Mouse (Mus musculus) MEL (cell line): Measurements from ENCODE around the gene Olfr1058. TPM values are rescaled to one million over a fixed set of nuclear protein-coding genes. Genes with fewer than 3 reads are reported as not detected.

ENCODE experiments used
- DNase-seq: peaks from one replicate; pipeline ENCODE4 v3.0.0; 2011; ENCODE audit warnings: low read depth, low spot score
- H3K27ac ChIP-seq: 2 replicates; pipeline ENCODE4 v1.5.1; 2012; ENCODE audit warnings: low read depth, mild to moderate bottlenecking, control low read depth, low read length, moderate library complexity; ENCODE audit not compliant: control insufficient read depth
- H3K27me3 ChIP-seq, 2 experiments: fragments of 150-350 bp in 1 of 2; sonication (generic) in 1 of 2; 2 replicates each; pipeline ENCODE4 v1.6.1; 2012; ENCODE audit warnings: low read length in 2 of 2, mild to moderate bottlenecking in 2 of 2, improper control_type of control experiment in 1 of 2, moderate library complexity in 1 of 2; ENCODE audit not compliant: insufficient read depth in 2 of 2, control insufficient read depth in 1 of 2
- H3K36me3 ChIP-seq, 2 experiments: 2 replicates each; pipeline ENCODE4 v1.6.1; 2012 to 2014; ENCODE audit warnings: low read length in 2 of 2, improper control_type of control experiment in 1 of 2, inconsistent platforms in 1 of 2, mild to moderate bottlenecking in 1 of 2; ENCODE audit not compliant: insufficient read depth in 2 of 2, control insufficient read depth in 1 of 2
- H3K4me1 ChIP-seq, 2 experiments: fragments of 150-350 bp in 1 of 2; sonication (generic) in 1 of 2; 2 replicates each; pipeline ENCODE4 v1.6.1; 2012; ENCODE audit warnings: low read length in 2 of 2, improper control_type of control experiment in 1 of 2, mild to moderate bottlenecking in 1 of 2; ENCODE audit not compliant: insufficient read depth in 2 of 2, control insufficient read depth in 1 of 2
- H3K4me3 ChIP-seq, 2 experiments: fragments of 150-350 bp in 1 of 2; sonication (generic) in 1 of 2; 2 replicates each; pipeline ENCODE4 v1.5.1; 2012; ENCODE audit warnings: low read depth in 2 of 2, low read length in 2 of 2, mild to moderate bottlenecking in 2 of 2, moderate library complexity in 2 of 2, control low read depth in 1 of 2, improper control_type of control experiment in 1 of 2; ENCODE audit not compliant: control insufficient read depth in 1 of 2, insufficient read depth in 1 of 2
- H3K79me2 ChIP-seq: 2 replicates; pipeline ENCODE4 v1.6.1; 2012; ENCODE audit warnings: mild to moderate bottlenecking, low read length, moderate library complexity; ENCODE audit not compliant: control insufficient read depth, poor library complexity, insufficient read depth
- H3K9ac ChIP-seq: 2 replicates; pipeline ENCODE4 v1.6.1; 2012; ENCODE audit warnings: low read depth, mild to moderate bottlenecking, control low read depth, low read length, moderate library complexity; ENCODE audit not compliant: control insufficient read depth, poor library complexity, severe bottlenecking
- H3K9me3 ChIP-seq: fragments of 150-350 bp; sonication (generic); replicated peaks from 2 replicates; pipeline ENCODE4 v1.6.1; 2012; ENCODE audit warnings: mild to moderate bottlenecking, low read length, improper control_type of control experiment, moderate library complexity; ENCODE audit not compliant: insufficient read depth
- CHD1 ChIP-seq: IDR thresholded peaks from 2 replicates; pipeline ENCODE4 v1.6.1; 2012; ENCODE audit warnings: low read depth, mild to moderate bottlenecking, inconsistent platforms, low read length, improper control_type of control experiment
- CHD2 ChIP-seq: IDR thresholded peaks from 2 replicates; pipeline ENCODE4 v1.6.1; 2011; ENCODE audit warnings: low read length, improper control_type of control experiment
- EP300 ChIP-seq, 2 experiments: IDR thresholded peaks; 2 replicates each; pipeline ENCODE4 v1.6.1; 2011; ENCODE audit warnings: improper control_type of control experiment in 2 of 2, low read length in 2 of 2, low read depth in 1 of 2, mild to moderate bottlenecking in 1 of 2
- ETS1 ChIP-seq: IDR thresholded peaks from 2 replicates; pipeline ENCODE4 v1.6.1; 2012; ENCODE audit warnings: low read depth, mild to moderate bottlenecking, inconsistent platforms, low read length, improper control_type of control experiment, moderate library complexity
- JUND ChIP-seq: IDR thresholded peaks from 2 replicates; pipeline ENCODE4 v1.6.1; 2011; ENCODE audit warnings: low read depth, mild to moderate bottlenecking, improper control_type of control experiment, low read length
- MXI1 ChIP-seq: IDR thresholded peaks from 2 replicates; pipeline ENCODE4 v1.6.1; 2011; ENCODE audit warnings: mild to moderate bottlenecking, low read depth, low read length, improper control_type of control experiment
- RAD21 ChIP-seq: IDR thresholded peaks from 2 replicates; pipeline ENCODE4 v1.6.1; 2011; ENCODE audit warnings: mild to moderate bottlenecking, low read depth, low read length, improper control_type of control experiment
- RCOR1 ChIP-seq: IDR thresholded peaks from 2 replicates; pipeline ENCODE4 v1.6.1; 2012; ENCODE audit warnings: low read depth, mild to moderate bottlenecking, inconsistent platforms, low read length, improper control_type of control experiment
- ZC3H11A ChIP-seq: IDR thresholded peaks from 2 replicates; pipeline ENCODE4 v1.6.1; 2012; ENCODE audit warnings: low read depth, mild to moderate bottlenecking, inconsistent platforms, low read length, improper control_type of control experiment
- polyA plus RNA-seq, 2 experiments: library from polyadenylated mRNA; stranded (reverse) in 1 of 2; unstranded in 1 of 2; fragments of >175 nt in 1 of 2; fragments of >200 nt in 1 of 2; gene quantifications; 2 replicates each; pipeline versions ENCODE4 v1.2.1 to v1.2.4; 2012; ENCODE audit warnings: low replicate concordance in 2 of 2, low read depth in 1 of 2; ENCODE audit not compliant: insufficient read length in 2 of 2, insufficient read depth in 1 of 2, missing spikeins in 1 of 2
- total RNA-seq: library from RNA; depleted of rRNA; stranded (reverse); fragments of 300-350 nt; gene quantifications from 2 replicates; pipeline ENCODE4 v1.2.3, GENCODE M21; 2012; rRNA removed

The Olfr1058 gene
- total and polyA plus RNA-seq, 3 experiments: not detected

GRCm38 (mm10) chr2:86335333-86335732, 53.0 kb downstream of the Olfr1058 start, which contains the start of gene Olfr1054:
TSS of gene Olfr1054 (minus strand) at chr2:86335433.
- no peak within 1 kb of the TSS for H3K4me3 ChIP-seq
- no peaks in the 10 kb centered on the region for H3K27me3 ChIP-seq
- no peak for DNase-seq
- H3K36me3 ChIP-seq: no peaks in the 10 kb centered on the region
- H3K4me1 ChIP-seq: no peaks in the 10 kb centered on the region
- no peaks in the 10 kb centered on the region for H3K79me2 ChIP-seq
- TF ChIP-seq CHD1 (no peak), RCOR1 (no peak), ETS1 (no peak), EP300 (IDR thresholded peaks at IDR 0.05; ENCODE audit: low read depth in 1 of 2, low read length in 2 of 2) (no peak), JUND (no peak), ZC3H11A (no peak), MXI1 (no peak), CHD2 (no peak), RAD21 (no peak)
- H3K9me3 ChIP-seq: no peaks in the 10 kb centered on the region
- no peak within 1 kb of the TSS for H3K9ac ChIP-seq
- no peak within 1 kb of the TSS for H3K27ac ChIP-seq

Other genes starting within 250 kb of the Olfr1058 start
- not detected in 2 replicates for gene Olfr1040, start 241.8 kb downstream of the Olfr1058 start, total RNA-seq
- gene Olfr1040, start 241.8 kb downstream of the Olfr1058 start, polyA plus RNA-seq: not detected
- gene Olfr1042, start 226.7 kb downstream of the Olfr1058 start, total RNA-seq: not detected in 2 replicates
- gene Olfr1042, start 226.7 kb downstream of the Olfr1058 start, polyA plus RNA-seq: not detected
- gene Olfr1043, start 221.0 kb downstream of the Olfr1058 start, total RNA-seq: not detected in 2 replicates
- gene Olfr1043, start 221.0 kb downstream of the Olfr1058 start, polyA plus RNA-seq: not detected
- not detected in 2 replicates for gene Olfr1044, start 210.7 kb downstream of the Olfr1058 start, total RNA-seq
- gene Olfr1044, start 210.7 kb downstream of the Olfr1058 start, polyA plus RNA-seq: not detected
- not detected in 2 replicates for gene Olfr52, start 202.9 kb downstream of the Olfr1058 start, total RNA-seq
- not detected for gene Olfr52, start 202.9 kb downstream of the Olfr1058 start, polyA plus RNA-seq
- gene Olfr1045, start 185.6 kb downstream of the Olfr1058 start, total RNA-seq: not detected in 2 replicates
- not detected for gene Olfr1045, start 185.6 kb downstream of the Olfr1058 start, polyA plus RNA-seq
- gene Olfr1046, start 169.2 kb downstream of the Olfr1058 start, total RNA-seq: not detected in 2 replicates
- gene Olfr1046, start 169.2 kb downstream of the Olfr1058 start, polyA plus RNA-seq: not detected
- gene Olfr1047, start 157.2 kb downstream of the Olfr1058 start, total RNA-seq: not detected in 2 replicates
- gene Olfr1047, start 157.2 kb downstream of the Olfr1058 start, polyA plus RNA-seq: not detected
- not detected in 2 replicates for gene Olfr1048, start 148.3 kb downstream of the Olfr1058 start, total RNA-seq
- gene Olfr1048, start 148.3 kb downstream of the Olfr1058 start, polyA plus RNA-seq: not detected
- not detected in 2 replicates for gene Olfr1049, start 130.2 kb downstream of the Olfr1058 start, total RNA-seq
- not detected for gene Olfr1049, start 130.2 kb downstream of the Olfr1058 start, polyA plus RNA-seq
- gene Olfr1051, start 109.5 kb downstream of the Olfr1058 start, total RNA-seq: not detected in 2 replicates
- not detected for gene Olfr1051, start 109.5 kb downstream of the Olfr1058 start, polyA plus RNA-seq
- not detected in 2 replicates for gene Olfr1052, start 96.1 kb downstream of the Olfr1058 start, total RNA-seq
- gene Olfr1052, start 96.1 kb downstream of the Olfr1058 start, polyA plus RNA-seq: not detected
- not detected in 2 replicates for gene Olfr1053, start 73.3 kb downstream of the Olfr1058 start, total RNA-seq
- gene Olfr1053, start 73.3 kb downstream of the Olfr1058 start, polyA plus RNA-seq: not detected
- gene Olfr1054, start 53.1 kb downstream of the Olfr1058 start, total RNA-seq: not detected in 2 replicates
- gene Olfr1054, start 53.1 kb downstream of the Olfr1058 start, polyA plus RNA-seq: not detected
- gene Olfr1055, start 38.3 kb downstream of the Olfr1058 start, total RNA-seq: 0.29 and 0.65 TPM in 2 replicates
- gene Olfr1055, start 38.3 kb downstream of the Olfr1058 start, polyA plus RNA-seq: not detected
- gene Olfr1056, start 26.1 kb downstream of the Olfr1058 start, total RNA-seq: not detected in 2 replicates
- not detected for gene Olfr1056, start 26.1 kb downstream of the Olfr1058 start, polyA plus RNA-seq
- gene Olfr1057, start 10.2 kb downstream of the Olfr1058 start, total RNA-seq: not detected in 2 replicates
- not detected for gene Olfr1057, start 10.2 kb downstream of the Olfr1058 start, polyA plus RNA-seq
- not detected in 2 replicates for gene Olfr1061, start 25.5 kb upstream of the Olfr1058 start, total RNA-seq
- not detected for gene Olfr1061, start 25.5 kb upstream of the Olfr1058 start, polyA plus RNA-seq
- not detected in 2 replicates for gene Olfr1062, start 38.2 kb upstream of the Olfr1058 start, total RNA-seq
- gene Olfr1062, start 38.2 kb upstream of the Olfr1058 start, polyA plus RNA-seq: not detected
- not detected in 2 replicates for gene Olfr1065, start 62.0 kb upstream of the Olfr1058 start, total RNA-seq
- not detected for gene Olfr1065, start 62.0 kb upstream of the Olfr1058 start, polyA plus RNA-seq
- gene Olfr1066, start 67.7 kb upstream of the Olfr1058 start, total RNA-seq: not detected in 2 replicates
- gene Olfr1066, start 67.7 kb upstream of the Olfr1058 start, polyA plus RNA-seq: not detected
- not detected in 2 replicates for gene Olfr228, start 98.8 kb upstream of the Olfr1058 start, total RNA-seq
- not detected for gene Olfr228, start 98.8 kb upstream of the Olfr1058 start, polyA plus RNA-seq
- gene Olfr1076, start 119.9 kb upstream of the Olfr1058 start, total RNA-seq: not detected in 2 replicates
- gene Olfr1076, start 119.9 kb upstream of the Olfr1058 start, polyA plus RNA-seq: not detected
- not detected in 2 replicates for gene Olfr1079, start 153.9 kb upstream of the Olfr1058 start, total RNA-seq
- gene Olfr1079, start 153.9 kb upstream of the Olfr1058 start, polyA plus RNA-seq: not detected
- not detected in 2 replicates for gene Olfr1080, start 169.7 kb upstream of the Olfr1058 start, total RNA-seq
- not detected for gene Olfr1080, start 169.7 kb upstream of the Olfr1058 start, polyA plus RNA-seq
- not detected in 2 replicates for gene Olfr1082, start 210.4 kb upstream of the Olfr1058 start, total RNA-seq
- gene Olfr1082, start 210.4 kb upstream of the Olfr1058 start, polyA plus RNA-seq: not detected